Mouse (Mus musculus) ES-E14 (cell line): ENCODE measurements around the gene Nr1h2. TPM values are rescaled to one million over a fixed set of nuclear protein-coding genes. Genes with fewer than 3 reads are reported as not detected.

Source experiments
- DNase-seq: peaks from one replicate; pipeline ENCODE4 v3.0.0-alpha.2; 2013; ENCODE audit warnings: low read depth, low spot score
- H3K27ac ChIP-seq: 2 replicates; pipeline ENCODE4 v1.5.1; 2012; ENCODE audit warnings: low read depth, mild to moderate bottlenecking, low read length, moderate library complexity, mixed read lengths; ENCODE audit not compliant: poor library complexity, insufficient read depth, severe bottlenecking
- H3K36me3 ChIP-seq: 2 replicates; pipeline ENCODE4 v1.6.1; 2012; ENCODE audit warnings: mild to moderate bottlenecking, low read length, moderate library complexity, mixed read lengths; ENCODE audit not compliant: control insufficient read depth, poor library complexity, insufficient read depth, severe bottlenecking
- H3K4me1 ChIP-seq, 2 experiments: fragments of 150-350 bp in 1 of 2; sonication (generic) in 1 of 2; 2 replicates each; pipeline ENCODE4 v1.6.1; 2012; ENCODE audit warnings: low read length in 2 of 2, mild to moderate bottlenecking in 1 of 2, mixed read lengths in 1 of 2; ENCODE audit not compliant: control insufficient read depth in 2 of 2, insufficient read depth in 2 of 2, poor library complexity in 1 of 2
- H3K4me3 ChIP-seq, 2 experiments: fragments of 150-350 bp in 1 of 2; sonication (generic) in 1 of 2; 2 replicates each; pipeline ENCODE4 v1.5.1; 2012; ENCODE audit warnings: low read length in 2 of 2, low read depth in 1 of 2, mild to moderate bottlenecking in 1 of 2, mixed read lengths in 1 of 2; ENCODE audit not compliant: insufficient read depth in 1 of 2, poor library complexity in 1 of 2, severe bottlenecking in 1 of 2
- H3K9ac ChIP-seq: 2 replicates; pipeline ENCODE4 v1.6.1; 2012; ENCODE audit warnings: low read depth, mild to moderate bottlenecking, low read length, mixed read lengths; ENCODE audit not compliant: poor library complexity, insufficient read depth, severe bottlenecking
- H3K9me3 ChIP-seq: fragments of 150-350 bp; sonication (generic); 2 replicates; pipeline ENCODE4 v1.6.1; 2012; ENCODE audit warnings: low read depth, mild to moderate bottlenecking, low read length; ENCODE audit not compliant: control insufficient read depth, insufficient read depth
- CHD2 ChIP-seq: IDR thresholded peaks from 2 replicates; pipeline ENCODE4 v1.6.1; 2014; ENCODE audit warnings: mild to moderate bottlenecking, low read depth, low read length, inconsistent platforms
- HCFC1 ChIP-seq: IDR thresholded peaks from 2 replicates; pipeline ENCODE4 v1.6.1; 2012; ENCODE audit warnings: low read length, inconsistent platforms, borderline replicate concordance; ENCODE audit not compliant: insufficient read depth
- MAFK ChIP-seq: IDR thresholded peaks from 2 replicates; pipeline ENCODE4 v1.6.1; 2014; ENCODE audit warnings: mild to moderate bottlenecking, low read depth, low read length, inconsistent platforms; ENCODE audit not compliant: insufficient read depth
- ZC3H11A ChIP-seq: IDR thresholded peaks from 2 replicates; pipeline ENCODE4 v1.6.1; 2012; ENCODE audit warnings: low read depth, mild to moderate bottlenecking, inconsistent platforms, low read length, borderline replicate concordance
- ZNF384 ChIP-seq: IDR thresholded peaks from 2 replicates; pipeline ENCODE4 v1.6.1; 2012; ENCODE audit warnings: low read depth, low read length, inconsistent platforms
- in situ Hi-C, 2 experiments: fragments of 600-800 bp; cut with MboI; formaldehyde crosslinking; loops; one replicate each; pipeline ENCODE4 v1.15.1; 2025; ENCODE audit warnings: low sequenced_read_pairs in 2 of 2, inconsistent platforms in 1 of 2; ENCODE audit not compliant: unreplicated experiment in 2 of 2
- total RNA-seq: library from RNA; depleted of rRNA; stranded (reverse); fragments of 300-350 nt; gene quantifications from 2 replicates; pipeline ENCODE4 v1.2.3, GENCODE M21; 2012; rRNA removed

Gene Nr1h2
- total RNA-seq, result 78.5 and 144 TPM in 2 replicates

- H3K27ac ChIP-seq, result peak within 1 kb of the TSS; percentile 100
- TF ChIP-seq HCFC1 (peak; percentile 74), ZC3H11A (no peak)
- H3K36me3 ChIP-seq, result peaks cover 24% of the 10 kb centered on the region; the same call in 1 of the 2 replicates
- H3K4me1 ChIP-seq, result peaks cover 0 to 15% of the 10 kb centered on the region in 2 experiments; a peak in 1 of 4 replicates
- H3K9ac ChIP-seq, result peak within 1 kb of the TSS; percentile 99
- no peaks in the 10 kb centered on the region for H3K9me3 ChIP-seq
- in situ Hi-C loops, result no loop called here
- H3K4me3 ChIP-seq, result peak within 1 kb of the TSS; percentile 99 to 100
- peak; percentile 85 for DNase-seq
Observed at GRCm38 (mm10) chr7:44553826-44554225, at the start of gene Nr1h2. Gene Nr1h2 (minus strand): TSS chr7:44553951.

DNA sequence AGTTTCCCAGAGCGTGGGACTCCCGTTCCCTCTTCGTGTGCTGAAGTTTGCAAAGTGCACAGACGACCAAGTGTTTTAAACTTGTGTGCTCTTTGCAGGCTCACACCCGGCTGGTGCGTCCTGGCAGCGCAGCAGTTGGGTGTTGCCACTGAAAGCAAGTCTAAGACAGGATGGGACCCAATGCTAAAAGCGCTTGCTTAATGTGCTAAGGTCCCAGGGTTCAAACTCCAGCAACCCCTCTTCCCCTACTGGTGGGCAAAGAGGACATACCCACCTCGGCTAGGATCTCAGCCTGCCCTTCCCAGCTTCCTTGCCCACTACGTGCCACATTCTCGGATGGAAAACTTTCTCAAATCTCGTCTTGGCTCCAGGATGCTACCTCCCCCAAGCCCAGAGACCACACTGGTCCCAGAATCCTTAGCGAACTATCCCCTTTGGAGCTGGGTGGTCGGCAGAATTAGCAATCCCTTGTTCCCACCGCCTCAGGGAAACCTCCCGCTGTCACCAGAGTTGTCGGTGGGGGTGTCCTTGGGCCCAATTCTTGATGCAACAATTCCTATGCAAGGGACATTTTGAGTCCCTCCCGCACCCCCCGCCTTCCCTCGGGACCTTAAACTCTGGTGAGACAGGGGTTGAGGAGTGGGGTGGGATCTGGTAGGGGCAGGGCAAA, 49.6 kb upstream of the Nr1h2 start:
- peaks cover 13% of the 10 kb centered on the region for H3K36me3 ChIP-seq
- H3K27ac ChIP-seq, result peak overlapping the region; percentile 85
- TF ChIP-seq CHD2, result peak; percentile 20; the same call in 1 of the 2 replicates
- TF ChIP-seq ZNF384, result no peak
- H3K9me3 ChIP-seq, result no peaks in the 10 kb centered on the region
- peaks cover 4 to 35% of the 10 kb centered on the region in 2 experiments for H3K4me1 ChIP-seq
- in situ Hi-C loops, result no loop called here
- DNase-seq, result peak; percentile 62
- peak overlapping the region; percentile 13 to 46 for H3K4me3 ChIP-seq
- peak overlapping the region; percentile 62 for H3K9ac ChIP-seq

GRCm38 (mm10) chr7:44602443-44602842, 48.7 kb upstream of the Nr1h2 start:
- Histone ChIP-seq H3K4me1 (peaks cover 4 to 38% of the 10 kb centered on the region in 2 experiments), H3K9me3 (no peaks in the 10 kb centered on the region), H3K27ac (no peak overlapping the region), H3K4me3 (peak overlapping the region; percentile 27 to 46), H3K36me3 (peaks cover 15% of the 10 kb centered on the region), H3K9ac (peak overlapping the region; percentile 14)
- in situ Hi-C loops, result no loop called here
- TF ChIP-seq HCFC1 (no peak), CHD2 (no peak), ZNF384 (no peak), ZC3H11A (no peak), MAFK (no peak)
- no peak for DNase-seq

DNA sequence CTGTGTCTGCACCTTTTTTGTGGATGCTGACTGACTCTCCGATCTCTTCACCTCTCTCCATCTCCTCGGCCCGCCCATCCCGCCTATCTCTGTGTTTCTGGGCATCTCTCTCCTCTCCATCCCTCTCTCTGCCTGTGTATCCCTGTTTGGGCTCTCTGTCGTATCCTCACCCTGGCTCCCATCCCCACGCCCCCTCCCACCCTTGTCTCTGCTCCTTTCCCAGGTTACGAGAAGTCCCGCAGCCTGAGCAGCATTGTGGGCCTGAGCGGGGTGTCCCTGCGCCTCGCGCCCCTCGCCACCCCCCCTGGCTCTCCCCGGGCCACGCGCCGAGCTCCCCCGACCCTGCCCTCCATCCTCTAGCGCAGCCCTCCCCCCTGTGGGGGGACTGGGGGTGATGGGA, 47.9 kb upstream of the Nr1h2 start:
- Histone ChIP-seq H3K9ac (peak overlapping the region; percentile 30; the same call in 1 of the 2 replicates), H3K4me1 (peaks cover 6 to 35% of the 10 kb centered on the region in 2 experiments), H3K36me3 (peaks cover 15% of the 10 kb centered on the region), H3K27ac (no peak overlapping the region), H3K9me3 (no peaks in the 10 kb centered on the region), H3K4me3 (peak overlapping the region; percentile 27 to 45; a peak in 3 of 4 replicates)
- in situ Hi-C loops, result no loop called here
- DNase-seq, result no peak
- TF ChIP-seq MAFK (no peak), CHD2 (no peak), HCFC1 (no peak), ZNF384 (no peak), ZC3H11A (no peak)
